Mouse (Mus musculus) CH12.LX (cell line): ENCODE results near the gene Cmss1.
A peak's percentile ranks its signal among the peaks of the same experiment; 100 is the strongest.

ENCODE experiments used
- MAX ChIP-seq: IDR thresholded peaks from 2 replicates; pipeline ENCODE4 v1.6.1; 2011; ENCODE audit warnings: low read length, improper control_type of control experiment
- NELFE ChIP-seq: IDR thresholded peaks from 2 replicates; pipeline ENCODE4 v1.6.1; 2011; ENCODE audit warnings: low read depth, low read length, improper control_type of control experiment

GRCm38 (mm10) chr16:57440706-57441437 lies 165.8 kb downstream of the Cmss1 start:
- TF ChIP-seq MAX (0 out of 2 replicates have a peak, but pooled peaks have one; percentile 17), NELFE (no peak)
